Mouse (Mus musculus): ENCODE measurements around the gene Fbxw4. TPM values are rescaled to one million over a fixed set of nuclear protein-coding genes. Genes with fewer than 3 reads are reported as not detected.

Fbxw4 gene
- polyA plus RNA-seq, 1 experiment from 2014 or later: 3.5 TPM

DNA sequence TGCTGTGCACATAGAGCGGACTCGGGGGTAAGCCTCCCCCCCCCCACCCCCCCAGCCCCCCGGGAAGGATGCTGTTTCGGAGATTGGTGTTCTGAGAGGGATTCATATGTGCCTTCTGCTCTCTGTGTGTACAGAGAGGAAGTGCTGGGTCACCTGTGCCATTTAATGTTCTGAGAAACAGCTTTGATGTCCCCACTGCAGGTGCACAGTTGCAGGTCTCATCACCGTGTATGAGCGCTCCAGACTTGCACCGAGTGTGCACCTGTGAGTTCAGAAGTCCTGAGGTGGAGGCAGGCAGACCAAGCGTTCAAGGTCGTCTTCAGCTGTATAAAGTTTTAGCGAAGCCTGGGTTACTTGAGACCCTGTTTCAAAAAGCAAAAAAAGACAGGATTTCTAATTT is 23.6 kb upstream of the Fbxw4 start:
- 75% methylated on average over 10 of the region's 10 CpGs for WGBS
- ATAC-seq (replicated peaks; ENCODE audit: insufficient number of reproducible peaks, low FRiP score, low TSS enrichment, low read depth): no peak
- DNase-seq (ENCODE audit: low spot score): no peak
- Histone ChIP-seq H3K27ac (replicated peaks; ENCODE audit: low read depth, low read length) (no peak overlapping the region), H3K4me1 (ENCODE audit: control insufficient read depth, insufficient read depth, low read length) (no peaks in the 10 kb centered on the region), H3K9me3 (replicated peaks; ENCODE audit: control insufficient read depth, low read length) (no peaks in the 10 kb centered on the region), H3K4me3 (ENCODE audit: low read depth, low read length) (no peak overlapping the region), H3K27me3 (ENCODE audit: control insufficient read depth, insufficient read depth, low read length) (no peaks in the 10 kb centered on the region), H3K4me2 (ENCODE audit: low read depth, low read length) (no peak overlapping the region), H3K9ac (replicated peaks; ENCODE audit: low read length) (no peak overlapping the region), H3K36me3 (replicated peaks; ENCODE audit: control insufficient read depth, insufficient read depth, low read depth, low read length) (no peaks in the 10 kb centered on the region)

DNA sequence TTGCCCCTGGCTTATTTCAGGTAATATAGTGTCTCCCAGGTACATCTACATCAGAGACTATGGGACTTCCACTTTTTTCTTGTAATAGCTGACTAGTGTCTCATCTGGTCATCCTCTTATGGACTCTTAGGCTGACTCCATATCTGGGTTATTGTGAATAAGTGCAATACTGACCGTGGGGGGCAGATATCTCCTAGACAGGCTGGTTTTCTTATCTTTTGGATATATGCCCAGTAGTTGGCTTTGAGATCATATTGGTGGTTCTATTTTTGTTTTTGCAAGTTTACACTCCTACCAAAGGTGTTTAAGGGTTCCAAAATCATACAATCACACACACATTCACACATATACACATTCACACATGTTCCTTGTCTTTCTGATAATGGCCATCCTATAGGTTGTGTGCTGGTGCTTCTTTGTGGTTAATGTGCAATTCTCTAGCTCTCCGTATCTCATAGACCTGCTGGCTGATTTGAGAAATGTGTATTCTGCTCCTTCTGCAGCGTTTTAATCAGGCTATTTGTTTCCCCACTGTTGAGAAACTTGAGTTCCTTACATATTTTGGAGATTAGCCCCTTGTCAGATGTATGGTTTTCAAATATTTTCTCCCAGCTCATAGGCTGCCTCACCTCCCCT is 20.5 kb upstream of the Fbxw4 start:
- H3K27me3 ChIP-seq (ENCODE audit: control insufficient read depth, insufficient read depth, low read length): peaks cover 5% of the 10 kb centered on the region; the same call in 1 of the 2 replicates
- 72% methylated on average over 3 of the region's 3 CpGs for WGBS

DNA sequence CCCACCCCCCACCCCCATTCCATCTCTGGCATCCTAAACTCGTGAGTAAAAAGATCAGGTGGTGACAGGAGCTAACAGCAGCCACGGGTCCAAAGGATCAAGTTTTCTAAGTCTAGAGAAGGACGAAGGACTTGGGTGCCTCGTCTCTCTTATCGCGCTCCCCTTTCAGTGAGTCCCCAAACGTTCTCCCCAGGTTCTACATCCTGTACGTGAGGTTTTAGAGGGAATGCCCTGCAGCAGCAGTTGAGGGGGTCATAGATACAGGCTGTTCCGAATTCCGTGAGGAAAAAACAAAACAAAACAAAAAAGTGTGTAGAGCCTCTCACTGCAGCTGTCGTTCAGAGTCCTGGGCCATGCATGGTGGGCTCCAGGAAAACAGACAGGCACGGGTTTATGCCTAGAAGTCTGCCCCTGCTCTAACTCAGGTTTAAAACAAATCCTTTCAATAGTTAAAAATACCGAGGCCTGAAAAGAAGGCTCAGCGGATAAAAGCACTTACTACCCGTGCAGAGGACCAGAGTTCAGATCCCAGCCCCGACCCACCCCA is 16.7 kb upstream of the Fbxw4 start:
- Histone ChIP-seq H3K9me3 (replicated peaks; ENCODE audit: control insufficient read depth, low read length) (no peaks in the 10 kb centered on the region), H3K36me3 (replicated peaks; ENCODE audit: control insufficient read depth, insufficient read depth, low read depth, low read length) (no peaks in the 10 kb centered on the region), H3K4me3 (ENCODE audit: low read depth, low read length) (peak overlapping the region; percentile 25), H3K9ac (replicated peaks; ENCODE audit: low read length) (no peak overlapping the region; the same call in 1 of the 2 replicates), H3K27me3 (ENCODE audit: control insufficient read depth, insufficient read depth, low read length) (peaks cover 5% of the 10 kb centered on the region; the same call in 1 of the 2 replicates), H3K4me1 (ENCODE audit: control insufficient read depth, insufficient read depth, low read length) (peaks cover 4% of the 10 kb centered on the region; the same call in 1 of the 2 replicates), H3K27ac (replicated peaks; ENCODE audit: low read depth, low read length) (no peak overlapping the region), H3K4me2 (ENCODE audit: low read depth, low read length) (peak overlapping the region; percentile 64)
- no peak for ATAC-seq (replicated peaks; ENCODE audit: insufficient number of reproducible peaks, low FRiP score, low TSS enrichment, low read depth)
- DNase-seq (ENCODE audit: low spot score): no peak
- WGBS: 4% methylated on average over 16 of the region's 16 CpGs

More for the DNA sequence above, 20.5 kb upstream of the Fbxw4 start:
- Histone ChIP-seq H3K4me2 (ENCODE audit: low read depth, low read length) (no peak overlapping the region), H3K4me3 (ENCODE audit: low read depth, low read length) (no peak overlapping the region), H3K27ac (replicated peaks; ENCODE audit: low read depth, low read length) (no peak overlapping the region), H3K36me3 (replicated peaks; ENCODE audit: control insufficient read depth, insufficient read depth, low read depth, low read length) (no peaks in the 10 kb centered on the region), H3K4me1 (ENCODE audit: control insufficient read depth, insufficient read depth, low read length) (peaks cover 4% of the 10 kb centered on the region; the same call in 1 of the 2 replicates), H3K9ac (replicated peaks; ENCODE audit: low read length) (no peak overlapping the region), H3K9me3 (replicated peaks; ENCODE audit: control insufficient read depth, low read length) (no peaks in the 10 kb centered on the region)
- ATAC-seq (replicated peaks; ENCODE audit: insufficient number of reproducible peaks, low FRiP score, low TSS enrichment, low read depth) (no peak), DNase-seq (ENCODE audit: low spot score) (no peak)

DNA sequence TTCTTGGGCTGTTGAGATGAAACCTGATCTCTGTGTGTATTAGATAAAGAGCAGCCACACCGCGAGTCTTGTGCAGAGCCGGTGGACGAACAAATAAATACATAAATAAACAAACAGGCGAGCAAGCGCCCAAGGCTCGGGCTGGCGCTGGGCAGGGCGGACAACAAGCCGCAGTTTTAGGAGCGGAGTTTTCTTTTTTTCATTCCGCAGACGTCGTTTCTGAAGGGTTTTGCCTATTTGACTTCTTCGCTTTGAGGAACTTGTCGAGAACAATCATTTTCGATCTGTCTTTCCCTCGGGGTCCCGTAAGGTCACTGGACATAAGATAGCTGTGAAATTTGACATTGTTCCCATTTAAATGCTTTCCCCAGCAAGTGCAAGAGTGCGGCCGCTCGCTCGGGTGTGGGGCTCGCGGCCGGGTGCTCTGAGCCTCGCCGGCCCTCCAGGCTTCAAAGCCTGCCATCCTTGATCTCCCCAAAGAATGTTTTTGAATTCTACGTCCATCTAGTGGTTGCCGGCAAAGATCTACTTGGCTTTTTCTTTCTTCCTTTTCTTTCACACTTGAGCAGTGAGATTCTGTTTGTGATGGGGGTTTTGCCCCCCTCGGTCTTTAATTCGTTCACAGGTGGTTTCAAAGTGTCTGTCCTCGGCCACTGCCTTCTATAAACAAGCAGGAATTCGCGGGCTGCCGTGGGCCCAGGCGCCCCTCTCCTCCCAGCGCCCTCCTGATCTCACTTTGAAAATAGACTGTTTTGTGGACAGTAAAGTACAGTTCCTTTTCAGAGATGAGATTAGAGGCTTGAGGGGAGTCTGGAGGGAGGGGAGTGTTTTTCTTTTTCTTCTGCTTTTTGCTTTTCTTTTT is 15.8 kb upstream of the Fbxw4 start:
- no peak for ATAC-seq (replicated peaks; ENCODE audit: insufficient number of reproducible peaks, low FRiP score, low TSS enrichment, low read depth)
- H3K4me1 ChIP-seq (ENCODE audit: control insufficient read depth, insufficient read depth, low read length): peaks cover 4% of the 10 kb centered on the region; the same call in 1 of the 2 replicates
- peaks cover 5% of the 10 kb centered on the region; the same call in 1 of the 2 replicates for H3K27me3 ChIP-seq (ENCODE audit: control insufficient read depth, insufficient read depth, low read length)
- WGBS: under 1% methylated on average over 38 of the region's 38 CpGs
- H3K36me3 ChIP-seq (replicated peaks; ENCODE audit: control insufficient read depth, insufficient read depth, low read depth, low read length): no peaks in the 10 kb centered on the region
- no peaks in the 10 kb centered on the region for H3K9me3 ChIP-seq (replicated peaks; ENCODE audit: control insufficient read depth, low read length)
- peak overlapping the region; percentile 64 for H3K4me2 ChIP-seq (ENCODE audit: low read depth, low read length)
- peak overlapping the region; percentile 5; the same call in 1 of the 2 replicates for H3K9ac ChIP-seq (replicated peaks; ENCODE audit: low read length)
- H3K27ac ChIP-seq (replicated peaks; ENCODE audit: low read depth, low read length): no peak overlapping the region
- H3K4me3 ChIP-seq (ENCODE audit: low read depth, low read length): peak overlapping the region; percentile 25
- DNase-seq (ENCODE audit: low spot score): peak; percentile 62

DNA sequence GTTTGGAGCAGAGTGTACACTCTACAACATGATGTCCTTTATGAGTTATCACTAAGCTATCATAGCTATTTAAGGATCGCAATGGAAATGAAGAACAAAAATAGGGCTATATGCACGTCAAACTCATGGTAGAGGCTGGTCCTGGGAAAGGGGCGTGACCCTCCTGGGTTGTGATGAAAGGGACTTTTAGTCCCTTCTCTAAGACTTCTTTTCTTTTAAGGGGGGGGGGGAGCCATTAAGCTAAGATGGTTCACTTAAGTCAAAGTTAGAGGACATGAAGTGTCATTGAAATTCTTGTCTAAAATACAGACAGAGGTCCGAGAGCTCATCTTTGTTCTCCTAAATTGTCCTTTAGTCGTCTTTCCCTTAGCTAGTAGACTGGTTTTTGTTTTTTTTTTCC is 15.1 kb upstream of the Fbxw4 start:
- 17% methylated on average over 5 of the region's 5 CpGs for WGBS
- Histone ChIP-seq H3K4me3 (ENCODE audit: low read depth, low read length) (no peak overlapping the region), H3K4me1 (ENCODE audit: control insufficient read depth, insufficient read depth, low read length) (peaks cover 4% of the 10 kb centered on the region; the same call in 1 of the 2 replicates), H3K27ac (replicated peaks; ENCODE audit: low read depth, low read length) (no peak overlapping the region), H3K36me3 (replicated peaks; ENCODE audit: control insufficient read depth, insufficient read depth, low read depth, low read length) (no peaks in the 10 kb centered on the region), H3K9ac (replicated peaks; ENCODE audit: low read length) (no peak overlapping the region), H3K27me3 (ENCODE audit: control insufficient read depth, insufficient read depth, low read length) (peaks cover 5% of the 10 kb centered on the region; the same call in 1 of the 2 replicates), H3K4me2 (ENCODE audit: low read depth, low read length) (no peak overlapping the region), H3K9me3 (replicated peaks; ENCODE audit: control insufficient read depth, low read length) (no peaks in the 10 kb centered on the region)
- no peak for ATAC-seq (replicated peaks; ENCODE audit: insufficient number of reproducible peaks, low FRiP score, low TSS enrichment, low read depth)
- DNase-seq (ENCODE audit: low spot score): no peak

DNA sequence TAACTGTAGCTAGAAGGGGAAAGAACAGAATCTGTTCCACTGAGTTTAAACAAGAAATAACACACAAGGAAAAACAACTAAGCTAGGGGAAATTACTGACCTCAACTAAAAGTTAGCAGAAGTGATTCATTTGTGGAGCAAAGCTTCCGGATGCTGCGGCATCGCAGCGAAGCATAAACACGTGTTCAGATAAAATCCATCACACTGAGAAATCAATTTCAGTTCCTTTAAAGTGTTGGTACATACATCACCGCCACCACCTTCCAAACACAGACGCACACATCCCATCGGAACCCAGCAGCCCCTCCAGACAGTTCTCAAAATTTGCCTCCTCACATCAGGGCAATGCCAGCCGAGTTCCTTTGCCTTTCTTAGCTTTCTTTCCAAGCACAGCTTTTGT is 12.9 kb upstream of the Fbxw4 start:
- Histone ChIP-seq H3K4me1 (ENCODE audit: control insufficient read depth, insufficient read depth, low read length) (peaks cover 4% of the 10 kb centered on the region; the same call in 1 of the 2 replicates), H3K27ac (replicated peaks; ENCODE audit: low read depth, low read length) (no peak overlapping the region), H3K36me3 (replicated peaks; ENCODE audit: control insufficient read depth, insufficient read depth, low read depth, low read length) (no peaks in the 10 kb centered on the region), H3K27me3 (ENCODE audit: control insufficient read depth, insufficient read depth, low read length) (peaks cover 5% of the 10 kb centered on the region; the same call in 1 of the 2 replicates), H3K4me2 (ENCODE audit: low read depth, low read length) (no peak overlapping the region), H3K9ac (replicated peaks; ENCODE audit: low read length) (no peak overlapping the region), H3K9me3 (replicated peaks; ENCODE audit: control insufficient read depth, low read length) (no peaks in the 10 kb centered on the region), H3K4me3 (ENCODE audit: low read depth, low read length) (no peak overlapping the region)
- WGBS: 92% methylated on average over 9 of the region's 9 CpGs
- no peak for DNase-seq (ENCODE audit: low spot score)
- ATAC-seq (replicated peaks; ENCODE audit: insufficient number of reproducible peaks, low FRiP score, low TSS enrichment, low read depth): no peak

DNA sequence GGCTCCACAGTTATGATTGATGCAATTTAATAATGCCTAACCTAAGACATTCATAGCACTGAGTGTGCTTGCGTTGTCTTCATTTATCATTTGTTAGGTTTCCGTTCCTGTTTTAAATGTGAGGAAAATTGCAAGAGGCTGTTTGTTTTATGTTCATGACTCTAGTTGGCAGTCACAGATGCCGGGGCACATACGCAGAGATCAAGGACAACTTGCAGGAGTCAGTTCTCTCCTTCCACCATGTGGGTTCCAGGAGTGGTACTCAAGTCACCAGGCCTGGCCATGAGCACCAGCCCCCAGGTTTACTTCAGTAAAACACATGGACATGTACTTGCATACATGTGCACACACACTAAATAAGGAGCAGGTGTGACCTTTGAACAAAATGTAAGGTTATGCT is 8.9 kb upstream of the Fbxw4 start:
- H3K4me3 ChIP-seq (ENCODE audit: low read depth, low read length): no peak overlapping the region
- no peaks in the 10 kb centered on the region for H3K36me3 ChIP-seq (replicated peaks; ENCODE audit: control insufficient read depth, insufficient read depth, low read depth, low read length)
- DNase-seq (ENCODE audit: low spot score) (no peak), ATAC-seq (replicated peaks; ENCODE audit: insufficient number of reproducible peaks, low FRiP score, low TSS enrichment, low read depth) (no peak)
- H3K9me3 ChIP-seq (replicated peaks; ENCODE audit: control insufficient read depth, low read length): no peaks in the 10 kb centered on the region
- H3K4me1 ChIP-seq (ENCODE audit: control insufficient read depth, insufficient read depth, low read length): no peaks in the 10 kb centered on the region
- H3K9ac ChIP-seq (replicated peaks; ENCODE audit: low read length): no peak overlapping the region
- H3K4me2 ChIP-seq (ENCODE audit: low read depth, low read length): no peak overlapping the region
- H3K27ac ChIP-seq (replicated peaks; ENCODE audit: low read depth, low read length): no peak overlapping the region
- WGBS: 94% methylated on average over 4 of the region's 4 CpGs
- no peaks in the 10 kb centered on the region for H3K27me3 ChIP-seq (ENCODE audit: control insufficient read depth, insufficient read depth, low read length)

All from embryonic facial prominence, embryonic 11.5 days (tissue).